Mouse (Mus musculus) kidney, postnatal 0 days (tissue): ENCODE data around the gene Ankrd6. TPM values are rescaled to one million over a fixed set of nuclear protein-coding genes. Genes with fewer than 3 reads are reported as not detected.

Source experiments
- ATAC-seq: fragments of 200-750 bp; cut with Nextera tagmentation; replicated peaks from 2 replicates; pipeline ENCODE4 v1.8.0; 2017; ENCODE audit warnings: low read depth, moderate number of reproducible peaks, moderate TSS enrichment, moderate library complexity; ENCODE audit not compliant: low FRiP score
- DNase-seq: peaks from one replicate; pipeline ENCODE4 v3.0.0-alpha.2; 2016; ENCODE audit warnings: low spot score
- H3K27ac ChIP-seq: fragments of 300-500 bp; sonication (generic); 2 replicates; pipeline ENCODE4 v1.5.1; 2014; ENCODE audit warnings: mild to moderate bottlenecking
- H3K27me3 ChIP-seq: fragments of 300-500 bp; sonication (generic); 2 replicates; pipeline ENCODE4 v1.6.1; 2014; ENCODE audit warnings: low read length, mixed read lengths; ENCODE audit not compliant: insufficient read depth
- H3K36me3 ChIP-seq: fragments of 300-500 bp; sonication (generic); 2 replicates; pipeline ENCODE4 v1.6.1; 2014; ENCODE audit warnings: low read length, mixed read lengths; ENCODE audit not compliant: insufficient read depth
- H3K4me1 ChIP-seq: fragments of 300-500 bp; sonication (generic); replicated peaks from 2 replicates; pipeline ENCODE4 v1.6.1; 2014; ENCODE audit warnings: antibody characterized with exemption, low read length, mixed read lengths; ENCODE audit not compliant: insufficient read depth
- H3K4me2 ChIP-seq: fragments of 300-500 bp; sonication (generic); 2 replicates; pipeline ENCODE4 v1.6.1; 2014; ENCODE audit warnings: mild to moderate bottlenecking, low read length, moderate library complexity, mixed read lengths
- H3K4me3 ChIP-seq: fragments of 300-500 bp; sonication (generic); replicated peaks from 2 replicates; pipeline ENCODE4 v1.5.1; 2014; ENCODE audit warnings: low read depth, low read length
- H3K9ac ChIP-seq: fragments of 300-500 bp; sonication (generic); 2 replicates; pipeline ENCODE4 v1.6.1; 2014; ENCODE audit warnings: low read depth, low read length
- H3K9me3 ChIP-seq: fragments of 300-500 bp; sonication (generic); replicated peaks from 2 replicates; pipeline ENCODE4 v1.6.1; 2016; ENCODE audit warnings: low read length, inconsistent platforms, mixed read lengths
- CTCF ChIP-seq: IDR thresholded peaks from 2 replicates; pipeline ENCODE4 v1.5.1; 2016; ENCODE audit warnings: antibody characterized with exemption, low read depth, mild to moderate bottlenecking, moderate library complexity
- WGBS: fragments of 180-500 bp; shearing (Covaris S2); extraction: QIAGEN DNeasy Blood & Tissue Kit; methylation state at CpG from one replicate; pipeline ENCODE4 v1.1.7; 2014; 5-methylcytosine and 5-hydroxymethylcytosine counted together
- polyA plus RNA-seq: library from polyadenylated mRNA; unstranded; fragments of >200 nt; fragmentation: Nextera tagmentation; extraction: Ambion mirVana; gene quantifications from 2 replicates; pipeline ENCODE4 v1.2.1, GENCODE M21; 2015

Ankrd6 gene
- polyA plus RNA-seq, 1 experiment from 2014 or later: 9.2 TPM

GRCm38 (mm10) chr4:32768046-32768445, 182.6 kb downstream of the Ankrd6 start:
- no peak overlapping the region for H3K4me2 ChIP-seq
- WGBS: 88% methylated on average over 10 of the region's 10 CpGs
- H3K9ac ChIP-seq: no peak overlapping the region
- no peak overlapping the region for H3K27ac ChIP-seq
- H3K27me3 ChIP-seq: no peaks in the 10 kb centered on the region
- no peaks in the 10 kb centered on the region for H3K4me1 ChIP-seq
- H3K4me3 ChIP-seq: no peak overlapping the region
- DNase-seq (no peak), ATAC-seq (no peak)
- H3K36me3 ChIP-seq: peaks cover 27% of the 10 kb centered on the region
- TF ChIP-seq CTCF: no peak
- no peaks in the 10 kb centered on the region for H3K9me3 ChIP-seq

DNA sequence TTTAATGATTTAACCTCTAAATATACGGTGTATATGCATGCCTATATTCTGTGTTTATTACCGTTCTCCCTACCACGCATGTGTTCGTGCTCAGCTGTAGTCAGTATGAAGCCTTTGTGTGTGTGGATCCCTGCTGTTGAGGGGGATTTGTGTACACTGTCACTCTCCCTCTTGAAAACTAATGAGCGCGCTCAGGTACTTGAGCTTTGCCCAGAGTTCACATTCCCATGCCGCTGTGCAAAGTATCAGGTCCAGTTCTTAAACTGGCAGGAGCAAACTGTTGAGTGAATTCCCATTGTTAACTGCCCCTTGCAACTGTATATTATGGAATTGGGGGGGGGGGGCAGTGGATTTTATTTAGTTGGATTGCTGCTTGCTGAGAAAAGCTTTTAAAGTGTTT, 183.2 kb downstream of the Ankrd6 start:
- no peaks in the 10 kb centered on the region for H3K27me3 ChIP-seq
- DNase-seq: no peak
- H3K4me2 ChIP-seq: no peak overlapping the region
- ATAC-seq: no peak
- WGBS: 96% methylated on average over 7 of the region's 7 CpGs
- H3K27ac ChIP-seq: no peak overlapping the region
- H3K4me1 ChIP-seq: no peaks in the 10 kb centered on the region
- no peaks in the 10 kb centered on the region for H3K9me3 ChIP-seq
- peaks cover 24% of the 10 kb centered on the region for H3K36me3 ChIP-seq
- no peak overlapping the region for H3K4me3 ChIP-seq
- TF ChIP-seq CTCF: no peak
- H3K9ac ChIP-seq: no peak overlapping the region

DNA sequence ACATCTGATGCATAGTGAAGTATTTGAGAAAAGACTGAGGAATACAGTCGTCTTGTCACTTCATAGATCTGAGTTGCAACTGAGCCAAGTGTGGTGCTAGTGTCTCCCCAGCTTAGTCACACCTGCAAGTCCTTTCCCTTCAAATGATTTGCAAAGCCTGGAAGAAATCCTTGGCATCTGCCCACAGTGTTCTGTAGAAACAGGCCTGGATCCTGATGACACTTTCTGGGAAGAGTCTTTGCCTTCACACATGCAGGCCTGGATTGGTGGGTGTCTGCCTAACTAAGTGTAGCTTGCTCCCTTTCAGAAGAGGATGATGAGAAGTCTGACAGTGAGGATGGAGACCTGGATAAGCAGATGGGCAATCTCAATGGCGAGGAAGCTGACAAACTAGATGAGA, 193.2 kb downstream of the Ankrd6 start:
- WGBS: 93% methylated on average over 2 of the region's 2 CpGs
- Histone ChIP-seq H3K4me1 (no peaks in the 10 kb centered on the region), H3K4me2 (no peak overlapping the region), H3K9ac (no peak overlapping the region), H3K4me3 (no peak overlapping the region), H3K36me3 (peaks cover 32% of the 10 kb centered on the region), H3K27ac (no peak overlapping the region), H3K27me3 (no peaks in the 10 kb centered on the region), H3K9me3 (no peaks in the 10 kb centered on the region)
- DNase-seq: no peak
- ATAC-seq: no peak
- no peak for TF ChIP-seq CTCF

Other genes with a start within 250 kb of the Ankrd6 start
- 132 and 143 TPM in 2 replicates for gene Lyrm2, start 150.6 kb downstream of the Ankrd6 start, polyA plus RNA-seq
- 24.0 and 26.8 TPM in 2 replicates for gene Rragd, start 32.2 kb upstream of the Ankrd6 start, polyA plus RNA-seq
- gene Ube2j1, start 80.6 kb upstream of the Ankrd6 start, polyA plus RNA-seq: 39.6 and 44.7 TPM in 2 replicates
- 0.20 TPM in 1 of 2 replicates, not detected in the other for gene Gabrr2, start 112.2 kb upstream of the Ankrd6 start, polyA plus RNA-seq
- not detected in 2 replicates for gene Gabrr1, start 181.7 kb upstream of the Ankrd6 start, polyA plus RNA-seq
- gene Pm20d2, start 238.9 kb upstream of the Ankrd6 start, polyA plus RNA-seq: 0.77 and 0.87 TPM in 2 replicates